Mouse (Mus musculus) small intestine, adult 2 months (tissue): ENCODE results near the gene Zfp524.

ENCODE experiments used
- CTCF ChIP-seq: fragments of 200-500 bp; IDR thresholded peaks from 2 replicates; pipeline ENCODE4 v1.5.1; 2012; ENCODE audit warnings: low read depth, mild to moderate bottlenecking, control low read depth, inconsistent platforms, low read length, moderate library complexity, mixed read lengths; ENCODE audit not compliant: insufficient replicate concordance, insufficient read length; ENCODE audit errors: extremely low read depth
- POLR2A ChIP-seq: fragments of 200-500 bp; IDR thresholded peaks from 2 replicates; pipeline ENCODE4 v1.6.1; 2012; ENCODE audit warnings: low read depth, mild to moderate bottlenecking, control low read depth, inconsistent platforms, low read length, moderate library complexity

GRCm38 (mm10) chr7:5061774-5062359, 47.7 kb downstream of the Zfp524 start, which contains the start of gene U2af2:
- TF ChIP-seq POLR2A, result peak; percentile 64; the same call in 1 of the 2 replicates
- TF ChIP-seq CTCF, result 0 out of 2 replicates have a peak, but pooled peaks have one; percentile 7
